Mouse (Mus musculus): Measurements from ENCODE around the gene Rpf1.

DNA sequence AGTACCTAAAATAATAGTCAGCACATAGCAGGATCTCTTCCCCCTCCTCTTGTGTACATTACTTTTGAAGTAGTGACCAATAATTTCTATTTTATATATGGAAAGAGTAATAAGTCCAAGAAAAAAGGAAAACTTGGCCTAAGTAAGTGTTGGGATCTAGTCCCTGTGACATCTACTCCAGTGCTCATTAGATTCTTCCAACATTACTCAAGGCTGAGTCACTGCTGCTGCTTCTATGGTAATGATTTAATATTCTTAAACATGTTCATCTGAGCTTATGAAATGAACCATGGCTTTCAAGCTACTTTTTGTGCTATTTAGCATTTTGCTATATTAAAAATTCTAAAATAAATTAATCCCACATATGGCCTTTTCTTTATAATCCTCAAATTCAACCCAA, 47.5 kb downstream of the Rpf1 start:
- TF ChIP-seq CTCF (IDR thresholded peaks at IDR 0.05; ENCODE audit: low read depth) (no peak), EP300 (IDR thresholded peaks at IDR 0.05; ENCODE audit: low read depth) (no peak)
